Mouse (Mus musculus): ENCODE measurements around the gene Shd. TPM values are rescaled to one million over a fixed set of nuclear protein-coding genes. Genes with fewer than 3 reads are reported as not detected.

Gene Shd
- polyA plus RNA-seq, 1 experiment = 4.3 TPM

DNA sequence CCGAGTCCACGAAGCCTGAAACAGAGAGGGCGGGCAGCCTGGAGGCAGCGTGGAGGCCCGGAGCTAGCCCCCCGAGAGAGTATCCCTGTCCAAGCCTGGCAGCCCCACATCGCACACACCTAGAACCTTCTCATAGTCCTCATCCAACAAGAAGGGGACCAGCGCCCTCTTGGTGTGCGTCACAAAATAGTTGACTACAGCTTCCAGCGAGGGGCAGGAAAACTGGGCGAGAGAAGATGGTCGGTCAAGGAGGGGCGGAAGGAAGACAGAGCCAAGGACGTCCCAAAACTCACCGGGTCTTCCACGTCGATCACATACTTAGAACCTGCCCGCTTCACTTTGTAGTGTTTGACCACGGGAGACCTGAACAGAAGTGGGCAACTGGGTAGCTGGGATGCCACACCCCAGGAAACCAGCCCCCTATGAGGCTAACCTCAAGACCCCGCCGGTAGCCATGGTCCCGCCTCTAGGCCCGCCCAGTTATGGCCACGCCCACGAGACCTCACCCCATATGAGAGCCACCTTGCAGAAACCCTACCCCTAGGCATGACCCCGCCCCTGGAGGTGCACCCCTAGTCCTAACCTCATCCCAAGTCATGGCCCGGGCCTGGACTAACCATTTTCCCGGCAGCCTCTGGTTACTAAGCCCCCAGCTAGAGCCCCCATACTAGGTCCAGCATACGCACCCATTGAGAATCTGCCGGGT is 29.7 kb downstream of the Shd start:
- H3K9me3 ChIP-seq (replicated peaks; ENCODE audit: control insufficient read depth, insufficient read depth, low read length, poor library complexity, severe bottlenecking) = no peaks in the 10 kb centered on the region
- no peaks in the 10 kb centered on the region for H3K27me3 ChIP-seq (ENCODE audit: control insufficient read depth, insufficient read depth, low read length, poor library complexity, severe bottlenecking)
- peak overlapping the region; percentile 4 for H3K9ac ChIP-seq (ENCODE audit: low read depth, poor library complexity, severe bottlenecking)
- H3K4me1 ChIP-seq (ENCODE audit: control insufficient read depth, insufficient read depth, low read length) = no peaks in the 10 kb centered on the region
- no peak overlapping the region for H3K27ac ChIP-seq (ENCODE audit: insufficient read depth, low read length)
- no peaks in the 10 kb centered on the region for H3K36me3 ChIP-seq (ENCODE audit: control insufficient read depth, insufficient read depth, low read length, poor library complexity, severe bottlenecking)
- H3K4me3 ChIP-seq (ENCODE audit: low read depth, low read length) = peak overlapping the region; percentile 63
- no peak for TF ChIP-seq EP300 (IDR thresholded peaks at IDR 0.05; ENCODE audit: insufficient read depth, low read depth, low read length)
- TF ChIP-seq CTCF (IDR thresholded peaks at IDR 0.05; ENCODE audit: low read depth, low read length) = peak; percentile 45
- TF ChIP-seq POLR2A (IDR thresholded peaks at IDR 0.05; ENCODE audit: insufficient read depth, low read length) = no peak

DNA sequence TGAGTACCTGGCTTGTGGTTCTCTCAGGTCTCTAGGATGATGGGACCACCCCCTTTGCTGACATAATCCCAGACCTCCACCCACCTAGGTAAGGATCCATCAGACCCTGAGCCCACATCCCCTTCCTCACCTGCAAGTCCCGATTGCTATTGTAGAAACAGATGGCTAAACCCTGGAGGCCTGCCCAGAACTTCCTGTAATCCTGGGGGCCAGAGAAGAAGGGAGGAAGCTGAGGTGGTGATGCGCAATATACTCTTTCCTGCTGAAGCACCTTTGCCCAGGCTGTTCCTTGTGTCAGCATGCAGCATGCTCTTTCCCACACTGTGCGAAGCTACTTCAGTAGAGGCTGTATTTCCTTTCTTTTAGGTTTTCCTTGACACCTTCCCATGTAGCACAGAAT is 32.7 kb downstream of the Shd start:
- no peak overlapping the region for H3K27ac ChIP-seq (ENCODE audit: insufficient read depth, low read length)
- no peaks in the 10 kb centered on the region for H3K36me3 ChIP-seq (ENCODE audit: control insufficient read depth, insufficient read depth, low read length, poor library complexity, severe bottlenecking)
- no peaks in the 10 kb centered on the region for H3K9me3 ChIP-seq (replicated peaks; ENCODE audit: control insufficient read depth, insufficient read depth, low read length, poor library complexity, severe bottlenecking)
- H3K27me3 ChIP-seq (ENCODE audit: control insufficient read depth, insufficient read depth, low read length, poor library complexity, severe bottlenecking) = no peaks in the 10 kb centered on the region
- H3K9ac ChIP-seq (ENCODE audit: low read depth, poor library complexity, severe bottlenecking) = no peak overlapping the region
- H3K4me1 ChIP-seq (ENCODE audit: control insufficient read depth, insufficient read depth, low read length) = peaks cover 2% of the 10 kb centered on the region
- no peak overlapping the region for H3K4me3 ChIP-seq (ENCODE audit: low read depth, low read length)
- no peak for TF ChIP-seq CTCF (IDR thresholded peaks at IDR 0.05; ENCODE audit: low read depth, low read length)
- no peak for TF ChIP-seq EP300 (IDR thresholded peaks at IDR 0.05; ENCODE audit: insufficient read depth, low read depth, low read length)
- no peak for TF ChIP-seq POLR2A (IDR thresholded peaks at IDR 0.05; ENCODE audit: insufficient read depth, low read length)

DNA sequence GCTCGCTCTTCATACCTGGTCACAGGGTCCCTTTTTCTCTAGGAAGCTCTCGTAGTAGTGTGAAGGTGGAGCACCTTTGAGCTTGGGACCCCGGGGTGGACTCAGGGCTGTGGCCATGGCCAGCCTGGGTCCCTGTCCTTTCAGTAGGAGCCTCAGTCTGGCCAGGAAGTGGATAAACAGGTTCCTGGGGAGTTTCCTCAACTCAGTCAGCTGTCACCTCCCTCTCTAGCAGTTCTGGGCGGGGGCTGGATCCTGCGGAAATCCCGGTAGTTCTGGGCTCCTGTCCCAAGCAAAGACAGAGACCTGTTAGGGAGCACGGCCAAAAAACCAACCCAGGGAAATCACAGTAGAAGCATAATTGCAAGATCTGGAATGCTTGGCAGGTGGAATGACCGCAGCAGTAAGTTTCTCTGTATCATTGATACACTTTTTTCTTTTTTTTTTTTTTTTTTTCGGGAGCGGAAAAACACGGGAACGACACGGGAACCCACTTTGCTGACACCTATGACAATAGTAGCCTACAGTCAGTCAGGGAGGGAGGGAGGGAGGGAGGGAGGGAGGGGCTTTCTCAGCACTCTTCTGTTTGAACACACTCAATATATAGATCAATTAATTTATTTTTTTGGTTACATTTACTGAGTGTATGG is 35.3 kb downstream of the Shd start, which contains the start of the genes Stap2 and Mpnd:
Stap2 (minus strand) TSS at position 170 of the 647 bp plus-strand sequence.
Mpnd (plus strand) TSS at position 297 of the 647 bp plus-strand sequence.
- Histone ChIP-seq H3K36me3 (ENCODE audit: control insufficient read depth, insufficient read depth, low read length, poor library complexity, severe bottlenecking) (no peaks in the 10 kb centered on the region), H3K27me3 (ENCODE audit: control insufficient read depth, insufficient read depth, low read length, poor library complexity, severe bottlenecking) (no peaks in the 10 kb centered on the region), H3K27ac (ENCODE audit: insufficient read depth, low read length) (no peak within 1 kb of the TSS), H3K4me1 (ENCODE audit: control insufficient read depth, insufficient read depth, low read length) (peaks cover 8% of the 10 kb centered on the region), H3K9me3 (replicated peaks; ENCODE audit: control insufficient read depth, insufficient read depth, low read length, poor library complexity, severe bottlenecking) (no peaks in the 10 kb centered on the region), H3K9ac (ENCODE audit: low read depth, poor library complexity, severe bottlenecking) (0 out of 2 replicates have a peak within 1 kb of the TSS, but pooled peaks have one; percentile 10), H3K4me3 (ENCODE audit: low read depth, low read length) (no peak within 1 kb of the TSS)
- TF ChIP-seq CTCF (IDR thresholded peaks at IDR 0.05; ENCODE audit: low read depth, low read length) (no peak), EP300 (IDR thresholded peaks at IDR 0.05; ENCODE audit: insufficient read depth, low read depth, low read length) (no peak), POLR2A (IDR thresholded peaks at IDR 0.05; ENCODE audit: insufficient read depth, low read length) (no peak)

DNA sequence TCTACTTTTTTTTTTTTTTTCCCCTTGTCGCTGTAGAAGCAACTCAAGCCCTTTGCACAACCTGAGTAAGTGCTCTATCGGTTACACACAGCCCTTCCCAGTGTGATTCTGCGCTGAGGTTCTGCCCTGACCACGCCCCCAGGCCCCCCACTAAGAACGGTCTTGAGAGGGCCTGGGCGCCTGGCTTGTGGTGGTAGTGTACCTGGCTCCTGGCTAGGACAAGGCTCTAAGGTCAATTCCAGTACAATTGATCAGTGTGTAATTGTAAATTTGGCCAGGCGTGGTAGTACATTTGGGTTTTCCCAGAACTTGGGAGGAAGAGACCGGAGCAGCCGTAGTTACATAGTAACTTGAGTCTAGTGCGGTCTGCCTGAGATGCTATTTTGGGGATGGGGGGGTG is 36.7 kb downstream of the Shd start:
- H3K9ac ChIP-seq (ENCODE audit: low read depth, poor library complexity, severe bottlenecking) = 0 out of 2 replicates have a peak overlapping the region, but pooled peaks have one; percentile 26
- no peak overlapping the region for H3K4me3 ChIP-seq (ENCODE audit: low read depth, low read length)
- H3K4me1 ChIP-seq (ENCODE audit: control insufficient read depth, insufficient read depth, low read length) = peaks cover 8% of the 10 kb centered on the region
- H3K27me3 ChIP-seq (ENCODE audit: control insufficient read depth, insufficient read depth, low read length, poor library complexity, severe bottlenecking) = no peaks in the 10 kb centered on the region
- no peak for TF ChIP-seq EP300 (IDR thresholded peaks at IDR 0.05; ENCODE audit: insufficient read depth, low read depth, low read length)
- peaks cover 7% of the 10 kb centered on the region for H3K36me3 ChIP-seq (ENCODE audit: control insufficient read depth, insufficient read depth, low read length, poor library complexity, severe bottlenecking)
- H3K27ac ChIP-seq (ENCODE audit: insufficient read depth, low read length) = peak overlapping the region; percentile 94
- H3K9me3 ChIP-seq (replicated peaks; ENCODE audit: control insufficient read depth, insufficient read depth, low read length, poor library complexity, severe bottlenecking) = no peaks in the 10 kb centered on the region

DNA sequence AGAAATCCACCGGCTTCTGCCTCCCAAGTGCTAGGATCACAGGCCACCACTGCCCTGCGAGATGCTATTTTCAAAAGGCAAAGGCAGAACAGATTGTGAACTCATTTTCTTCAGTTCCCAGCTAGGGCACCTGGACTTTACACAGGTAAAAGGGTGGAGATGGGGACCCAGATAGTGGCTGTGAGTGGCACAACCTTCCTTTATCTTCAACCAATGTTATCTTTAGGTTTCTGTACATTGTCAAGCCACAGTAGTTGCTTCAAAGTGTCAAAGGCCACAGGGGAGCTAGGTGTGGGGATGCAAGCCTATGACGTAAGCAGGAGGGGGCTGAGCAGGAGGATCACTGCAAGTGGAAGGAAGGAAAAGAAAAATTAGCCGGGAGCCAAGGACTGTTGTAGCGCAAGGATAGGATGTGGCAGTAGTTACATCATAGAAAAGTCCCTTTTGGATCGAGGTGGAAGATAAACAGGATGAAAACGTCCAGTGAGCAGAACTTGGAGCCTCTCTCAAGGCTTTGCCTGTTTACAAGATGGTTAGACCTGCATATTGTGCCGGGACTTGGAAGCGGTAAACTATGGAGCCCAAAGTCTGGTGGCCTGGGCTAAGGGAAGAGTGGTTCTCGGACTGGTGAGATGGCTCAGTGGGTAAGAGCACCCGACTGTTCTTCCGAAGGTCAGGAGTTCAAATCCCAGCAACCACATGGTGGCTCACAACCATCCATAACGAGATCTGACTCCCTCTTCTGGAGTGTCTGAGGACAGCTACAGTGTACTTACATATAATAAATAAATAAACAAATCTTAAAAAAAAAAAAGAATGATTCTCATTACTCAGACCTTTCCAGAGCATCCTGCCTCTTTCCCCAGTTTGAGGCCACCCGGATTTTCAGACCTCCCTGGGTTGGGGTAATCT is 37.4 kb downstream of the Shd start:
- Histone ChIP-seq H3K27ac (ENCODE audit: insufficient read depth, low read length) (peak overlapping the region; percentile 94), H3K4me1 (ENCODE audit: control insufficient read depth, insufficient read depth, low read length) (peaks cover 8% of the 10 kb centered on the region), H3K4me3 (ENCODE audit: low read depth, low read length) (peak overlapping the region; percentile 58), H3K27me3 (ENCODE audit: control insufficient read depth, insufficient read depth, low read length, poor library complexity, severe bottlenecking) (no peaks in the 10 kb centered on the region), H3K9me3 (replicated peaks; ENCODE audit: control insufficient read depth, insufficient read depth, low read length, poor library complexity, severe bottlenecking) (no peaks in the 10 kb centered on the region), H3K9ac (ENCODE audit: low read depth, poor library complexity, severe bottlenecking) (peak overlapping the region; percentile 26; the same call in 1 of the 2 replicates), H3K36me3 (ENCODE audit: control insufficient read depth, insufficient read depth, low read length, poor library complexity, severe bottlenecking) (peaks cover 14% of the 10 kb centered on the region)
- no peak for TF ChIP-seq POLR2A (IDR thresholded peaks at IDR 0.05; ENCODE audit: insufficient read depth, low read length)

All from ES-Bruce4 (cell line).